Mouse (Mus musculus) limb, embryonic 13.5 days (tissue): Measurements from ENCODE around the gene Erf. TPM values are rescaled to one million over a fixed set of nuclear protein-coding genes. Genes with fewer than 3 reads are reported as not detected.

ENCODE experiments used
- ATAC-seq: fragments of 200-750 bp; cut with Nextera tagmentation; 2 replicates; pipeline ENCODE4 v1.8.0; 2017; ENCODE audit warnings: low read depth, moderate number of reproducible peaks, moderate TSS enrichment; ENCODE audit not compliant: low FRiP score
- H3K27ac ChIP-seq: fragments of 300-500 bp; sonication (generic); 2 replicates; pipeline ENCODE4 v1.5.1; 2015; ENCODE audit warnings: inconsistent platforms, mild to moderate bottlenecking, moderate library complexity
- H3K27me3 ChIP-seq: fragments of 300-500 bp; sonication (generic); 2 replicates; pipeline ENCODE4 v1.6.1; 2015; ENCODE audit warnings: mild to moderate bottlenecking, inconsistent platforms
- H3K36me3 ChIP-seq: fragments of 300-500 bp; sonication (generic); 2 replicates; pipeline ENCODE4 v1.6.1; 2015; ENCODE audit warnings: inconsistent platforms, mild to moderate bottlenecking, moderate library complexity
- H3K4me1 ChIP-seq: fragments of 300-500 bp; sonication (generic); 2 replicates; pipeline ENCODE4 v1.6.1; 2015; ENCODE audit warnings: inconsistent platforms
- H3K4me2 ChIP-seq: fragments of 300-500 bp; sonication (generic); replicated peaks from 2 replicates; pipeline ENCODE4 v1.6.1; 2015; ENCODE audit warnings: inconsistent platforms, mild to moderate bottlenecking, moderate library complexity
- H3K4me3 ChIP-seq: fragments of 300-500 bp; sonication (generic); 2 replicates; pipeline ENCODE4 v1.5.1; 2015; ENCODE audit warnings: moderate library complexity, mild to moderate bottlenecking, inconsistent platforms
- H3K9ac ChIP-seq: fragments of 300-500 bp; sonication (generic); 2 replicates; pipeline ENCODE4 v1.6.1; 2015; ENCODE audit warnings: mild to moderate bottlenecking, inconsistent platforms
- H3K9me3 ChIP-seq: fragments of 300-500 bp; sonication (generic); 2 replicates; pipeline ENCODE4 v1.6.1; 2016; ENCODE audit warnings: inconsistent platforms
- WGBS: fragments of 180-500 bp; shearing (Covaris S2); methylation state at CpG from one replicate; pipeline ENCODE4 v1.1.7; 2015; 5-methylcytosine and 5-hydroxymethylcytosine counted together
- polyA plus RNA-seq: library from polyadenylated mRNA; unstranded; fragments of >200 nt; fragmentation: Nextera tagmentation; extraction: Ambion mirVana; gene quantifications from 2 replicates; pipeline ENCODE4 v1.2.1, GENCODE M21; 2015

The Erf gene
- polyA plus RNA-seq, 1 experiment from 2014 or later = 25.6 TPM

- Histone ChIP-seq H3K27me3 (no peaks in the 10 kb centered on the region), H3K9me3 (no peaks in the 10 kb centered on the region), H3K4me2 (peak overlapping the region; percentile 97), H3K9ac (peak overlapping the region; percentile 96), H3K4me1 (peaks cover 32% of the 10 kb centered on the region), H3K4me3 (peak overlapping the region; percentile 97), H3K27ac (peak overlapping the region; percentile 99), H3K36me3 (no peaks in the 10 kb centered on the region)
- ATAC-seq = no peak
- 20% methylated on average over 8 of the region's 8 CpGs for WGBS
These were observed 1.3 kb upstream of the Erf start for GRCm38 (mm10) chr7:25251822-25252221.

- Histone ChIP-seq H3K36me3 (peaks cover 3% of the 10 kb centered on the region; the same call in 1 of the 2 replicates), H3K4me1 (peaks cover 38% of the 10 kb centered on the region), H3K9ac (peak overlapping the region; percentile 96), H3K27me3 (no peaks in the 10 kb centered on the region), H3K9me3 (no peaks in the 10 kb centered on the region), H3K4me3 (peak overlapping the region; percentile 97), H3K27ac (peak overlapping the region; percentile 99), H3K4me2 (peak overlapping the region; percentile 97)
- ATAC-seq = peak; percentile 37
- 2% methylated on average over 22 of the region's 22 CpGs for WGBS
These were observed 670 bp upstream of the Erf start for GRCm38 (mm10) chr7:25251071-25251791.

- H3K27me3 ChIP-seq = no peaks in the 10 kb centered on the region
- peak; percentile 55 for ATAC-seq
- H3K9ac ChIP-seq = peak overlapping the region; percentile 96
- peaks cover 20% of the 10 kb centered on the region for H3K36me3 ChIP-seq
- H3K4me1 ChIP-seq = peaks cover 55% of the 10 kb centered on the region
- H3K4me3 ChIP-seq = peak overlapping the region; percentile 97
- H3K4me2 ChIP-seq = peak overlapping the region; percentile 97
- WGBS = under 1% methylated on average over 45 of the region's 73 CpGs
- peak overlapping the region; percentile 99 for H3K27ac ChIP-seq
- H3K9me3 ChIP-seq = no peaks in the 10 kb centered on the region
These were observed 1.0 kb downstream of the Erf start for GRCm38 (mm10) chr7:25249314-25250140.

GRCm38 (mm10) chr7:25248846-25249313 lies 1.7 kb downstream of the Erf start:
- no peaks in the 10 kb centered on the region for H3K27me3 ChIP-seq
- no peaks in the 10 kb centered on the region for H3K9me3 ChIP-seq
- H3K4me3 ChIP-seq = peak overlapping the region; percentile 97
- peak overlapping the region; percentile 97 for H3K4me2 ChIP-seq
- no peak; the same call in 1 of the 2 replicates for ATAC-seq
- peak overlapping the region; percentile 96 for H3K9ac ChIP-seq
- peaks cover 61% of the 10 kb centered on the region for H3K4me1 ChIP-seq
- H3K27ac ChIP-seq = peak overlapping the region; percentile 99
- under 1% methylated on average over 25 of the region's 25 CpGs for WGBS
- peaks cover 26% of the 10 kb centered on the region for H3K36me3 ChIP-seq

GRCm38 (mm10) chr7:25248018-25248647 lies 2.4 kb downstream of the Erf start:
- WGBS = under 1% methylated on average over 18 of the region's 18 CpGs
- peak; percentile 13; the same call in 1 of the 2 replicates for ATAC-seq
- peak overlapping the region; percentile 96 for H3K9ac ChIP-seq
- peak overlapping the region; percentile 99 for H3K27ac ChIP-seq
- peak overlapping the region; percentile 97 for H3K4me3 ChIP-seq
- peak overlapping the region; percentile 97 for H3K4me2 ChIP-seq
- peaks cover 34% of the 10 kb centered on the region for H3K36me3 ChIP-seq
- H3K4me1 ChIP-seq = peaks cover 61% of the 10 kb centered on the region
- no peaks in the 10 kb centered on the region for H3K27me3 ChIP-seq
- H3K9me3 ChIP-seq = no peaks in the 10 kb centered on the region

GRCm38 (mm10) chr7:25247498-25247897 lies 3.1 kb downstream of the Erf start:
- 23% methylated on average over 3 of the region's 3 CpGs for WGBS
- Histone ChIP-seq H3K27ac (peak overlapping the region; percentile 99), H3K4me1 (peaks cover 61% of the 10 kb centered on the region)

GRCm38 (mm10) chr7:25246759-25247137 lies 3.8 kb downstream of the Erf start:
- ATAC-seq = no peak
- peak overlapping the region; percentile 96 for H3K9ac ChIP-seq
- H3K36me3 ChIP-seq = peaks cover 47% of the 10 kb centered on the region
- H3K4me2 ChIP-seq = peak overlapping the region; percentile 97
- H3K27me3 ChIP-seq = no peaks in the 10 kb centered on the region
- peaks cover 54% of the 10 kb centered on the region for H3K4me1 ChIP-seq
- peak overlapping the region; percentile 97 for H3K4me3 ChIP-seq
- WGBS = 47% methylated on average over 4 of the region's 4 CpGs
- H3K27ac ChIP-seq = peak overlapping the region; percentile 99
- no peaks in the 10 kb centered on the region for H3K9me3 ChIP-seq

More at GRCm38 (mm10) chr7:25247498-25247897, 3.1 kb downstream of the Erf start:
- H3K4me3 ChIP-seq = peak overlapping the region; percentile 97
- H3K27me3 ChIP-seq = no peaks in the 10 kb centered on the region
- peak overlapping the region; percentile 97 for H3K4me2 ChIP-seq
- ATAC-seq = no peak
- H3K9ac ChIP-seq = peak overlapping the region; percentile 96
- no peaks in the 10 kb centered on the region for H3K9me3 ChIP-seq
- H3K36me3 ChIP-seq = peaks cover 40% of the 10 kb centered on the region

- no peaks in the 10 kb centered on the region for H3K27me3 ChIP-seq
- H3K9me3 ChIP-seq = no peaks in the 10 kb centered on the region
- H3K4me2 ChIP-seq = peak overlapping the region; percentile 97
- peaks cover 53% of the 10 kb centered on the region for H3K36me3 ChIP-seq
- H3K9ac ChIP-seq = peak overlapping the region; percentile 96
- peak overlapping the region; percentile 97 for H3K4me3 ChIP-seq
- 54% methylated on average over 20 of the region's 20 CpGs for WGBS
- ATAC-seq = no peak
- H3K4me1 ChIP-seq = peaks cover 49% of the 10 kb centered on the region
- H3K27ac ChIP-seq = peak overlapping the region; percentile 99
These were observed 4.3 kb downstream of the Erf start for GRCm38 (mm10) chr7:25246079-25246758.

- Histone ChIP-seq H3K4me1 (peaks cover 49% of the 10 kb centered on the region), H3K27me3 (no peaks in the 10 kb centered on the region), H3K4me2 (peak overlapping the region; percentile 97), H3K27ac (peak overlapping the region; percentile 99; the same call in 1 of the 2 replicates), H3K4me3 (no peak overlapping the region), H3K9me3 (no peaks in the 10 kb centered on the region), H3K9ac (peak overlapping the region; percentile 39; the same call in 1 of the 2 replicates), H3K36me3 (peaks cover 53% of the 10 kb centered on the region)
- 91% methylated on average over 30 of the region's 30 CpGs for WGBS
- ATAC-seq = no peak
These were observed 5.8 kb downstream of the Erf start for GRCm38 (mm10) chr7:25244562-25245369.

GRCm38 (mm10) chr7:25243361-25243760 lies 7.2 kb downstream of the Erf start:
- H3K4me3 ChIP-seq = no peak overlapping the region
- H3K27ac ChIP-seq = no peak overlapping the region; the same call in 1 of the 2 replicates
- H3K4me1 ChIP-seq = peaks cover 58% of the 10 kb centered on the region
- no peaks in the 10 kb centered on the region for H3K27me3 ChIP-seq
- 95% methylated on average over 4 of the region's 4 CpGs for WGBS
- peaks cover 53% of the 10 kb centered on the region for H3K36me3 ChIP-seq
- no peak overlapping the region for H3K4me2 ChIP-seq
- ATAC-seq = no peak
- no peak overlapping the region for H3K9ac ChIP-seq
- H3K9me3 ChIP-seq = no peaks in the 10 kb centered on the region
